Mouse (Mus musculus) brain, embryonic 14.5 days (tissue): ENCODE measurements around the gene Gbgt1.

Source experiments
- CTCF ChIP-seq: fragments of 200-500 bp; IDR thresholded peaks from 2 replicates; pipeline ENCODE4 v1.5.1; 2012; ENCODE audit warnings: inconsistent platforms, mild to moderate bottlenecking, moderate library complexity, borderline replicate concordance; ENCODE audit not compliant: insufficient read depth, insufficient read length; ENCODE audit errors: extremely low read depth
- POLR2A ChIP-seq: fragments of 200-500 bp; IDR thresholded peaks from 2 replicates; pipeline ENCODE4 v1.6.1; 2012; ENCODE audit warnings: mild to moderate bottlenecking, inconsistent platforms, borderline replicate concordance; ENCODE audit not compliant: poor library complexity, insufficient read depth, insufficient read length, severe bottlenecking; ENCODE audit errors: extremely low read depth

DNA sequence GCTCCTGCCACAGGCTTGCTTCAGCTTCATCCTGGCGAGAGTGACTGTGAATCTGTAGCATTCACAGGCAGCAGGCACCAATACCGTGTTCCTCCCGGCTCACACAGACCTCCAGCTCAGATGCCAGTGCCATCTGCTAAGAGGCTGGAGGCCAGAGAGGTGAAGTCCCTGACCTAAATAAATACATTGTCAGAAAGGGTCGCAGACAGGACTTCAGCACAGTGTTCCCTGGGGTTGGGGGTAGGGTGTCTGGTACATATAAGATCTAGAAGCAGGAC lies 38.5 kb downstream of the Gbgt1 start:
- TF ChIP-seq POLR2A, result no peak
- no peak for TF ChIP-seq CTCF
